Mouse (Mus musculus) right cerebral cortex, postnatal 10 days (tissue): Measurements from ENCODE around the gene Medag.

Source experiments
- DNase-seq, 2 experiments: peaks; one replicate each; pipeline ENCODE4 v3.0.0; 2021; ENCODE audit warnings: low spot score in 2 of 2

Gene Medag

GRCm38 (mm10) chr5:149382601-149383000, 28.9 kb upstream of the Medag start:
- no peak for DNase-seq

- no peak for DNase-seq
Observed at GRCm38 (mm10) chr5:149385228-149385961, 26.2 kb upstream of the Medag start.

DNA sequence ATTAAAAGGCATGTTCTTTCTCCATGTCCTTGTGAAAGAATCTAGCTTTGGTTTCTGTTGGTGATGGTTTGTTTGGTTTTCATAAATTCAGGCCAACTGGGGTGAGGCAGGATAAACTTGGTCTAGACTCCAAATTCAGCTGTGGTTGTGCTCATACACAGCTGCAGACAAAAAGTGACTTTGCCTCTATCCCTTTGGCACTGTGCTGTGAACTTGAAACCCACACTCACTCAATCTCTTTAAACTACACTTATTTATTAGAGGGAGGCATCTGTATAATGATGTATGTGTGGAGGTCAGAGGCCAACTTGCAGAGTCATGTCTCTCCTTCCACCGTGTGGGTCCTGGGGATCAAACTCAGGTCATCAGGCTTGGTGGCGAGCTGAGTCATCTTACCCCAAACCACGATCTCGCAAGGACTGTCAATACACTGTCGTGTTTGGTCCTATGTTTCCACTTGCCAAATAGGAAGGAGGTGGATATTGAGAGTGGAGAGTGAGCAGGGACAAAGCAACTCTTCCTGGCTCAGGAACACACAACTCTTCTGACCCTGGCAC, 25.2 kb upstream of the Medag start:
- no peak for DNase-seq

DNA sequence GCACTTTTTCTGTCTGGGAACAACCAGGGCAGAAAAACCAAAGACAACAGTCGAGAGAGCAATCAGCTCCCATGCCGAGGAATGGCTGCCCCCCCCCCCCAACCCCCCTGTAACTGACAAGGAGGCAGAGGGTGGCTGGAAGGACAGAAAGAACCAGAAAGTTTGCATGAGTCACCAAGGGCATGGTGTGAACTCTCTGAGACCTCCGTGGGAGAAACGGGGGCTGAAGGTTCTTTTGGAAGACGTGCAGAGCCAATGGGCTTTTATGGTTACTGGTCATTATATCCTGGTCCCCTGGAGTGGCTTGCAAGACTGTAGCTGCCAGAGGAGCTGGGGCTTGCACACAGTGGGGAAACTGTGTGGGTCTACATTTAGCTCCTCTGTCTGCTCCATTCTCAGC, 22.6 kb upstream of the Medag start:
- DNase-seq = no peak

GRCm38 (mm10) chr5:149389548-149390211, 21.9 kb upstream of the Medag start:
- no peak for DNase-seq

DNA sequence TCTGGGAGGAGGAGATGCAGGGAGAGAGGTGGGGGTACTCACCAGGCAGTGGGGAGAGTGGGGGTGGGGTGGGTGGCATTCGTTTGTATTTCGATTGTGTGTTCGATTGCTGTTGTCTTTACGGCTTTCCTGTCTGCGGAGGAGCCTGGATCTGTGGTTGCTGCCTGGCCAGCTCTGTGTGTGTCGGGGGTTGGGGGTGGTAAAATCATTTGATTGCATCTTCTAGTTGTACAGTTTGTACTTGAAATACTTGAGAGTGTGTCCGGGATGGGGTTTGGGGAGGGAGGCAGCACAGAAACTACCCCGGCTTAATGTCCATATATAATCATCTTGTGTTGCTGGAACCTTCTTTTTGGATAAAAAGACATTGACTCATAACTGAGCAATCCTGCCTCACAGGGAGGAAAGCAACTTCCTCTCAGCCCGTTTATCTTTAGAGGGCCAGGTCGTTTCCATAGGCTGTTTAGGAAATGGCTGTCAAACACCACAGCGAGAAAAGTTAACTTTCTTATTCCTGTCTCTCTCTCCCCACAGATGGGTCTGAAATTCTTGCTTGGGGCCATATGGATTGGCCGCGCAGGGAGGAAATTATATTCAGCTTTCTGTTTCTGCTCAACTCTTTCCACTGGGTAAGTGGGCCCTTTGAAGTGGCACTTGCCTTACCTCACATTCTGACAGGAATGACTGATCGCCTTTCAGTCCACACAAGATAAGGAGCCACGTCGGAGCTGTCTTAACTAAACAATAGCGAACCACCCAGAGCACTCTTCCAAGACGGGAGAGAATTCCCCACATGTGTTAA, 19.8 kb upstream of the Medag start:
- DNase-seq = no peak

- no peak for DNase-seq
Observed at GRCm38 (mm10) chr5:149392420-149392988, 19.0 kb upstream of the Medag start.

DNA sequence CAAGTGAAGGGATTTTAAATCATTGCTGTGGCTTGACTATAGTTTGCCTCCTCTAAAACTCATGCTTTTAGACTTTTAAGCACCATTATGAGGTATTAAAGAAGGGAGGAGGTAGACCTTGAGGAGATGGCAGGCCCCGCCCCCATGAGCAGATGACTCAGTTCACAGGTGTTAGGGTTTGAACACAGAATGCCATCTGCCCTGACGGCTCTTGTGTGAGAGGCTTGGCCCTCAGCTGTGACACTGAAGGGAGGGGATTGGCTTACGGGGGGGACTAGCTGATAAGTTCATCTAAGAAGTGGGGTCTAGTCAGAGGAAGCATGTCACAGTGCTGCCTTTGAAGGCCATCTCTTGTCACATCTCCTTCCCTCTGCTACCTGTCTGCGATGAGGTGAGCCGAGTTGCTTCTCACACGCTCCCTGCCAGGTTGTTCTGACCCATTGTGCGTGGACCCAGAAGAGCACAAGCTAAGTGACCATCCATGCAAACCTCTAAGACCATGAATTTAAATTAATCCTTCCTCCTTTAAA, 10.0 kb upstream of the Medag start:
- no peak for DNase-seq

- no peak for DNase-seq
Observed at GRCm38 (mm10) chr5:149402029-149402428, 9.5 kb upstream of the Medag start.

DNA sequence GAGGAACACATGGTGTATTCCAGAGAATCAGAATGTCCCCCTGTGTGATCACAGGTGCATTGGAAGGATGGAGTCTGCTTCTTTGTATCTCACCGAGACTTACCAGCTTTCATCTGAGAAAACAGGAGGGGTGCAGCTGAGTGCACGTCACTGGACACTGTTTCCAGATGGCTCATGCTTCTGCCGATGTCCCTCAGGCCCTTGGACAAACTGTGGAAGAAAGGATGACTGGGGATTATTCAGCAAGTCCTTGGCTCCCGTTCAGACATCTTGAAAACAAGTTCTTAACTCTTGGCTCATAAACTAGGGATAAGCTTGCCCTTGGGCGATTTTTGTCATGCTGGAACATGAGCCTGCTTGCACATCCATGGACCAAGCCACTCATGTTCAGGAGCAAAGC, 8.2 kb upstream of the Medag start:
- DNase-seq = no peak

DNA sequence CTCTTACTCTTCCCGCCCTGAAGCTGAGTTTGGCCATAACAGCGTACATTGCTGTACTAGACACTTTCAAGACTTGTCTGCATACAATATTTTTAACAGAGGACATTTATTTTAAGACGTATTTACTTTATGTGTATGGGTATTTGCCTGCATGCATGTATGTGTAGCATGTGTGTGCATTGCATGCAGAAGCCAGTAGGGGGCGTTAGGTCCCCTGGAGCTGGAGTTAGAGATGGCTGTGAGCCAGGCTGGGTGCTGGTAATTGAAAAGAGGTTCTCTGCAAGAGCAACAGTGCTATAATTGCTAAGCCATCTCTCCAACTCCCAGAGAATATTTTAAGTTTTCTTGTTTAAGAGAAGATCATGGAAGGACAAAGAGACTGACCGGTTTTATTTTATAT, 6.8 kb upstream of the Medag start:
- no peak for DNase-seq

- peak; percentile 52 to 71 for DNase-seq
Observed at GRCm38 (mm10) chr5:149406791-149407276, 4.7 kb upstream of the Medag start.

GRCm38 (mm10) chr5:149409502-149409901, 2.0 kb upstream of the Medag start:
- DNase-seq = no peak

- no peak for DNase-seq
Observed at GRCm38 (mm10) chr5:149412194-149412575, 636 bp downstream of the Medag start.

DNA sequence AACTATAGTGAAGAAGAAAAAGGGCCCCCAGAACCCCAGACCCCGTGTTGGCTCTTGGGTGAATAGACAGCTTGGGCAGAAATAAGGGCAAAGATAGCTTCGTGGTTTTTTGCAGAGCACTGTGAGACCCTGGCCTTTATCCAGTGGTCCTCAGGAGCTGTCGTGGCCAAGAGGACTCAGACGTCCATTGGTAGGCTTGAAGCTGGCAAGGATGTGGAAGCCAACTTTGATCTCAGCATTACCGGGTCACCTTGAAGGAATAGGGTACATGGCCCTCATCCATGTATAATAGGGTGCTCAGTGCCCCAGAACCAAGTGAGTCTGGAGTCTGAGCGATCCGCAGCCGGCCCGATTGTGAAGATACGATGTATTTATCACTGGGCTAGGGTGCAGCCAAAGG, 1.1 kb downstream of the Medag start:
- DNase-seq = no peak

- no peak for DNase-seq
Observed at GRCm38 (mm10) chr5:149414369-149415167, 3.0 kb downstream of the Medag start.

DNA sequence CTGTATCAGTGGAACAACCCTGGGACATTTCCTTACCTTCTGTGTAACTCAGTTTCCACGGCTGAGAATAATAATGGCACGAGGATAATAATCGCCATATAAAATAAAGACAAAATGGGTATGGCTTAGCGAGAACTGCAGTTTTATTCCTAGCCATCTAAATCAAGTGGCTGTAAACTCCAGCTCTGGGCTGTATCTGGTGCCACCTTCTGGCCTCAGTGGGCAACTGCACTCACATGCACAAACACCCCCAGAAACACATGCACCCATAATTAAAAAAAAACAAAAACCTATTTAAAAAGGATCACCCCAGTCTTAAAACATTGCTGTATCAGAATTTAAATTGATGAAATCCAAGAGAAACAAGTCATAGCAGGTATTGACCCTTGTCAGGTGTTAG, 5.8 kb downstream of the Medag start:
- DNase-seq = no peak

DNA sequence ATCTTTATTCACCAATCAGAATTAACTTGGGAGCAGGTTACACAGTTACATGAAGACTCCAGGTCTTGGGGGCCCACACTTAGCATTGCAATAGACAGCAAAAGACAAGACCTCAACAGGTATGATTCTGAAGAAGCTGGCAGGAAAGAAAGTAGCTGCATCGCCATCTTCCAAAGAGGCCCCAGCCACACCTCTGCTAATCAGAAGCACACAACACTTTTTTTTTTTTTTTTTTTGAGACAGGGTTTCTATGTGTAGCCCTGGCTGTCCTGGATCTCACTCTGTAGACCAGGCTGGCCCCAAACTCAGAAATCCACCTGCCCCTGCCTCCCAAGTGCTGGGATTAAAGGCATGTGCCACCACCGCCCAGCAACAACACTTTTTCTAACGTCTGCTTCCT, 15.0 kb downstream of the Medag start:
- no peak for DNase-seq

DNA sequence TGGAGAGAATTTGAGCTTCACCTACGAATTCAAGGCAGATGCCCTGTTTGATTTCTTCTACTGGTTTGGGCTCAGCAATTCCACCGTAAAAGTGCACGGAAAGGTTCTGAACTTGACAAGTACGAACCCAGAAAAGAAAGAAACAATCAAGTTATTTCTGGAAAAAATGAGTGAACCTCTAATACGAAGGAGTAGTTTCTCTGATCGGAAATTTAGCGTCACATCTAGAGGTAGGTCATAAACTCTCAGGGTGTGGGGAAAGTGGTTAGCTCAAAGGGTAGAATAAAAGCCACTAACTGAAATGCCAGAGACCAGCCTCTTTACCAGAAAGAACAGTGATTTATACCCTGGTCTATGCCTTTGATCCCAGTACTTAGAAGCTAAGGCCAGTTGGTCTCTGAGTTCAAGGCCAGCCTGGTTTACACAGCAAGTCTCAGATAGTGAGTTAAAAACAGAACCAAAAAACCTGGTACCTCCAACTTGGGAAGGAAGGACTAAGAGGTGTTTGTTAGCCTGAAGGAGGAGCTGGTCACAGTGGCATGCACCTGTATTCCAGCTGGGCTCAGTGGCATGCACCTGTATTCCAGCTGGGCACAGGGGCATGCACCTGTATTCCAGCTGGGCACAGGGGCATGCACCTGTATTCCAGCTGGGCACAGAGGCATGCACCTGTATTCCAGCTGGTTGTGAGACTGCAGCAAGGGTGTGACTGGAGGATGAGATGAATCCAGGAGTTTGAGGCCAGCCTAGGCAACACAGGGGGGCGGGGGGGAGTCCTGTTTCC, 15.9 kb downstream of the Medag start:
- no peak for DNase-seq

- peak; percentile 40 to 52 for DNase-seq
Observed at GRCm38 (mm10) chr5:149428347-149428746, 16.8 kb downstream of the Medag start.
